Mouse (Mus musculus) heart, adult 10 weeks (tissue): ENCODE results near the gene Gstk1. TPM values are rescaled to one million over a fixed set of nuclear protein-coding genes. Genes with fewer than 3 reads are reported as not detected.

Source experiments
- polyA plus RNA-seq: library from polyadenylated mRNA; stranded (reverse); fragments of 350-450 nt; fragmentation: Illumina TruSeq; extraction: RNeasy Lipid Tissue Mini Kit (QIAGEN cat#74804); gene quantifications from one replicate; pipeline ENCODE4 v1.2.3, GENCODE M21; 2014; ENCODE audit warnings: low read depth, low replicate concordance

Gene Gstk1
- 186 TPM for polyA plus RNA-seq

DNA sequence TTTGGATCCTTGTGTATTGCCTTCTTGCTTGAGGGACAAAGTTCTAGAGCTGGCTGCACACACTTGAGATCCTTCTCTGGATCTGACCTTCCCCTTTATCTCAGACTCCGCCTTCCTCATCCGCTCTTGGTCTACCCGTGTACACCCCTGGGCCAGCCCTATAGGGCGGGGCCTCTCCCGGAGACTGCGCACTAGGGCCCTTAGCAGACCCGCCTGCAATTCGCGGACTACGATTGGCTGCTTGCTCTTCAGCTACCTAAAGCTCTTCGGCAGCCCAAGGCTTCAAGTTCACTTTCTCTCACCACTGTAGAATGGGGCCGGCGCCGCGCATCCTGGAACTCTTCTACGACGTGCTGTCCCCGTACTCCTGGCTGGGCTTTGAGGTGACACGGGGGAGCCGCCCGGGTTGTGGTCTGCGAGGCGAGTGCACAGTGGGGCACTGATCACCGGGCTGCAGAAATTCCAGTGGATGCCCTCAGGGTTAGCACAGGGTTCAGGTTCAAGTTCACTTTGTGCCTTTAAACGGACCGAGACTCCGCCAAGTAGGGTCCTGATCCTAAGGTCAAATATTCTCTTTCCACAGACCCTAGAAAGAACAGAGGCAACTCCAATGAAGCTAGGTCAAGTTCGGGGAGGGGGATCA is at the start of gene Gstk1:
Gstk1 (plus strand) TSS at position 225 of the 643 bp plus-strand sequence.

DNA sequence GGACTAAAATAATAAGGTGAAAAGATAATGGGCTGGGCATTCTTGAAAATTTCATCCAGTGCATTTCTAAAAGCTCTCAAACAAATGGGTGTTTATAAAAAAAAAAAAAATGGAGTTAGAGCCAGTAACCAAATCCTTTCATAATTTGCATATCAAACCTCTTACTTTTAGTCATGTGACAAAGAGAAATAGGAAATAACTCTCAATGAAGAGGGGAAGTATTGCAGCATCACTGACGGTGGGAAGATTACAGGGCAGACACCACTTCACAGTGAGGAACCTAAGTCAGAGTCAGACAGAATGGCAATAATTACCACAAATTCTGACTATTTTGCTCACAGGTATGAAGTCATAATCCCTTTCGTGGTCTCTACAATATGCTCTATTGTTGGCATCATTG is 30.7 kb upstream of the Gstk1 start, which contains the start of gene Tas2r144:
Tas2r144 (plus strand) TSS at position 301 of the 400 bp plus-strand sequence.

DNA sequence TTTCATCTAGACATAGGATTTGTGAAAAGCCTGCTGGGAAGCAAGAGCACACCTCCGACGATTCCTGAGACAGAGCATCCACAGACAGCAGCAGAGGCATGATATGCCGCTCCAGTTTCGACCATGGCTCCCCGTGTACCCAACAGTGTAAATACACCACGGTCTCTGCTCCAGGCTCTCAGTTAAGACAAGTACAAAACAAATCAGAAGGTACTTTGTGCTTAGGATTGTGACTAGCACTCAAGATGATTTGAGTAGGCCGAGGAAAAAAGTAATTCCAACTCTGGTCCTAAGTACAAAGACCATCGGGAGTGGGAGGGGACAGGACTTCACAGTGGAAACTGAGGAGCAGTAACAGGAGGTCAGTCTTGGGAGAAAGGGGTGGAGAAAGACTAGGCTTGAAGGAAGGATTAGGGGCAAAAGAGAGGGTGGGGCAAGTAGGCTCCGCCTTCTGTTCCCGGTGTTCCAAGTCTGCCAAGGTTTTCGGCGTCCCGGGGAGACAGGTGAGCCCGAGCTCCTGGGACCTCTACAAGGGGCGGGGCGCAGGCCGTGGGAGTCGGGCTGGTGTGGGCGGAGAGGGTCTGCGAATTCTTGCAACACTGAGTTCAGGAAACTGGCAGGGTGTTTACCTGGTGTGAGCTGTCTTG is 15.9 kb downstream of the Gstk1 start, which contains the start of gene Tmem139:
Tmem139 (plus strand) TSS at position 447 of the 647 bp plus-strand sequence.

DNA sequence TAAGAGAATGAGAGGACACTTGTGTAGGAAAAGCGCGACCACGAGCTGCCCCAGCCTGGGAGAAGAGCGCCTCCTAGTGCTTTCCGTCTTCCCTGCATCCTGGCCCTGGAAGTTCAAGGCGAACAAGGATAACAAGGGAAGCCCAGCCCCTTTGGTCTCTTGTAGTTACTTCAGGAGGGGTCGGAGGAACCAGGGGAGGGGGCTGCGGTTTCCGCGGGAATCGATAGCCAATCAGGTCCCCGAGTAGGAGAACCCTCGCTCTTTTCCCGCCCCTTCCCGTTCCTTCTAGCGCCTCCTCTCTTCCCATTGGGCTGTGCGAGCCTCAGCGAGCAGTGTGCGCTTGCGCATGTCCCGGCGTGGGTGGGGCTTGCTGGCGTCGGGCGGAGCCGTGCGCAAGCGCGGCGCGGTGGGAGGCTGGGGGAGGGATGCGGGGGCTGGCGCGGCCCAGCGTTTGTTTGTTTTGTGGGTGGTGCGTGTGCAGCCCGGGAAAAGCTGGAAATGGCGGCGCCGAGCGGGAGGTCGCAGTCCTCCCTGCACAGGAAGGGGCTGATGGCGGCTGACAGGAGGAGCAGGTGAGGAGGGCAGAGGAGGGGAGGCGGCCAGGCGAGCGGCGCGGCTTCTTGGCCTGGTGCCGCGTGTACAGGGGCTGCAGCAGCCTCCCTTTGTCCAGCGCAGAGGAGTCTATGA is 19.0 kb downstream of the Gstk1 start, which contains the start of gene Casp2:
Casp2 (plus strand) TSS at position 360 of the 687 bp plus-strand sequence.

DNA sequence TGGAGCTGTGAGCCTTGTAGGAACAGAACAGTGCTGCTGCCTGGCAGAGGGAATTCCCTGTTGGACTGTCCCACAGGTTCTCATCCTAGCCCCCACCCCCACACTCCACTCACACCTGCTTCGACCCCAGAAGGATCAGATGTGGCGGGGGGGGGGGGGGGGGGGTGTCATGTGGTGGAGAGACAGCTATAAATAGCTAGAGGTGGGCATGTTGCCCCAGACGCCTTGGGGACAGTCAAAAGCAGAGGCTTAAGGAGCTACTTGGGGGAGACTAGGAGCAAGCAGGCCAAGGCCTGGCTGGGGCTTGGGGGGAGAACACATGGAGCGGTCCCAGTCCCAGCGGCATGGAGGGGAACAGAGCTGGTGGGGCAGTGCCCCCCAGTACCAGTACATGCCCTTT is 40.7 kb downstream of the Gstk1 start, which contains the start of gene Clcn1:
Clcn1 (plus strand) TSS at position 238 of the 400 bp plus-strand sequence.

Other genes starting within 250 kb of the Gstk1 start
- gene Sva, start 207.5 kb upstream of the Gstk1 start, polyA plus RNA-seq: not detected
- not detected for gene Tas2r139, start 105.0 kb upstream of the Gstk1 start, polyA plus RNA-seq
- not detected for gene Tas2r144, start 30.6 kb upstream of the Gstk1 start, polyA plus RNA-seq
- not detected for gene Tmem139, start 16.0 kb downstream of the Gstk1 start, polyA plus RNA-seq
- 9.2 TPM for gene Casp2, start 19.1 kb downstream of the Gstk1 start, polyA plus RNA-seq
- gene Clcn1, start 40.8 kb downstream of the Gstk1 start, polyA plus RNA-seq: 13.2 TPM
- 0.65 TPM for gene Fam131b, start 78.7 kb downstream of the Gstk1 start, polyA plus RNA-seq
- gene Zyx, start 103.7 kb downstream of the Gstk1 start, polyA plus RNA-seq: 59.6 TPM
- gene Epha1, start 127.3 kb downstream of the Gstk1 start, polyA plus RNA-seq: 0.39 TPM
- gene Tas2r143, start 154.3 kb downstream of the Gstk1 start, polyA plus RNA-seq: not detected
- gene Tas2r135, start 159.5 kb downstream of the Gstk1 start, polyA plus RNA-seq: not detected
- not detected for gene Tas2r126, start 188.6 kb downstream of the Gstk1 start, polyA plus RNA-seq
- gene Olfr458, start 219.3 kb downstream of the Gstk1 start, polyA plus RNA-seq: not detected
- not detected for gene Olfr457, start 230.4 kb downstream of the Gstk1 start, polyA plus RNA-seq
- gene Olfr456, start 241.3 kb downstream of the Gstk1 start, polyA plus RNA-seq: not detected